Mouse (Mus musculus) hindbrain, postnatal 0 days (tissue): ENCODE data around the gene Gm1043. TPM values are rescaled to one million over a fixed set of nuclear protein-coding genes. Genes with fewer than 3 reads are reported as not detected.

Experiments used
- ATAC-seq: fragments of 200-750 bp; cut with Nextera tagmentation; 2 replicates; pipeline ENCODE4 v1.8.0; 2017; ENCODE audit warnings: mild to moderate bottlenecking, moderate TSS enrichment, moderate library complexity
- DNase-seq: peaks from one replicate; pipeline ENCODE4 v3.0.0-alpha.2; 2015; ENCODE audit warnings: low spot score
- H3K27ac ChIP-seq: fragments of 300-500 bp; sonication (generic); 2 replicates; pipeline ENCODE4 v1.5.1; 2014; ENCODE audit warnings: mild to moderate bottlenecking
- H3K27me3 ChIP-seq: fragments of 300-500 bp; sonication (generic); 2 replicates; pipeline ENCODE4 v1.6.1; 2014; ENCODE audit warnings: low read length, mixed read lengths; ENCODE audit not compliant: insufficient read depth
- H3K36me3 ChIP-seq: fragments of 300-500 bp; sonication (generic); 2 replicates; pipeline ENCODE4 v1.6.1; 2014; ENCODE audit warnings: low read length, mixed read lengths; ENCODE audit not compliant: insufficient read depth
- H3K4me1 ChIP-seq: fragments of 300-500 bp; sonication (generic); 2 replicates; pipeline ENCODE4 v1.6.1; 2014; ENCODE audit warnings: antibody characterized with exemption, low read length, mixed read lengths; ENCODE audit not compliant: insufficient read depth
- H3K4me2 ChIP-seq: fragments of 300-500 bp; sonication (generic); 2 replicates; pipeline ENCODE4 v1.6.1; 2014; ENCODE audit warnings: low read depth, mild to moderate bottlenecking, low read length, moderate library complexity, mixed read lengths
- H3K4me3 ChIP-seq: fragments of 300-500 bp; sonication (generic); 2 replicates; pipeline ENCODE4 v1.5.1; 2014; ENCODE audit warnings: low read length
- H3K9ac ChIP-seq: fragments of 300-500 bp; sonication (generic); replicated peaks from 2 replicates; pipeline ENCODE4 v1.6.1; 2014; ENCODE audit warnings: mild to moderate bottlenecking, low read length, moderate library complexity, mixed read lengths
- H3K9me3 ChIP-seq: fragments of 300-500 bp; sonication (generic); 2 replicates; pipeline ENCODE4 v1.6.1; 2016; ENCODE audit warnings: low read length, mixed read lengths
- CTCF ChIP-seq: IDR thresholded peaks from 2 replicates; pipeline ENCODE4 v1.5.1; 2016; ENCODE audit warnings: antibody characterized with exemption, control low read depth, low read depth
- WGBS: fragments of 180-500 bp; shearing (Covaris S2); extraction: QIAGEN DNeasy Blood & Tissue Kit; methylation state at CpG from one replicate; pipeline ENCODE4 v1.1.7; 2014; 5-methylcytosine and 5-hydroxymethylcytosine counted together
- polyA plus RNA-seq: library from polyadenylated mRNA; unstranded; fragments of >200 nt; fragmentation: Nextera tagmentation; extraction: Ambion mirVana; gene quantifications from 2 replicates; pipeline ENCODE4 v1.2.1, GENCODE M21; 2015
- total RNA-seq: library from RNA; depleted of rRNA; stranded (reverse); fragments of >200 nt; gene quantifications from 2 replicates; pipeline ENCODE4 v1.2.3, GENCODE M21; 2014

The Gm1043 gene
- total and polyA plus RNA-seq, 2 experiments from 2014 or later, result 1.7 to 20.0 TPM

GRCm38 (mm10) chr5:37241224-37241623 lies 156.1 kb downstream of the Gm1043 start:
- Histone ChIP-seq H3K27ac (peak overlapping the region; percentile 75), H3K36me3 (no peaks in the 10 kb centered on the region), H3K9me3 (no peaks in the 10 kb centered on the region), H3K9ac (peak overlapping the region; percentile 82), H3K4me2 (peak overlapping the region; percentile 66), H3K27me3 (no peaks in the 10 kb centered on the region), H3K4me3 (peak overlapping the region; percentile 76), H3K4me1 (no peaks in the 10 kb centered on the region; the same call in 1 of the 2 replicates)
- DNase-seq, result no peak
- TF ChIP-seq CTCF, result no peak
- ATAC-seq, result no peak
- 7% methylated on average over 9 of the region's 9 CpGs for WGBS

- DNase-seq (peak; percentile 93), ATAC-seq (peak; percentile 85)
- peak within 1 kb of the TSS; percentile 76 for H3K4me3 ChIP-seq
- H3K4me1 ChIP-seq, result no peaks in the 10 kb centered on the region; the same call in 1 of the 2 replicates
- peak within 1 kb of the TSS; percentile 66 for H3K4me2 ChIP-seq
- peak within 1 kb of the TSS; percentile 82 for H3K9ac ChIP-seq
- no peaks in the 10 kb centered on the region for H3K9me3 ChIP-seq
- no peak for TF ChIP-seq CTCF
- WGBS, result 2% methylated on average over 35 of the region's 56 CpGs
- H3K27ac ChIP-seq, result peak within 1 kb of the TSS; percentile 75
- H3K36me3 ChIP-seq, result no peaks in the 10 kb centered on the region
- no peaks in the 10 kb centered on the region for H3K27me3 ChIP-seq
These were observed 156.5 kb downstream of the Gm1043 start, which contains the start of gene Crmp1 for GRCm38 (mm10) chr5:37241651-37242151. TSS of gene Crmp1 (plus strand) at chr5:37241940.

- TF ChIP-seq CTCF, result no peak
- H3K4me1 ChIP-seq, result no peaks in the 10 kb centered on the region; the same call in 1 of the 2 replicates
- no peak for ATAC-seq
- DNase-seq, result peak; percentile 36
- H3K36me3 ChIP-seq, result no peaks in the 10 kb centered on the region
- no peaks in the 10 kb centered on the region for H3K9me3 ChIP-seq
- peak overlapping the region; percentile 76 for H3K4me3 ChIP-seq
- peak overlapping the region; percentile 93 for H3K27ac ChIP-seq
- H3K27me3 ChIP-seq, result no peaks in the 10 kb centered on the region
- WGBS, result 7% methylated on average over 40 of the region's 44 CpGs
- H3K9ac ChIP-seq, result peak overlapping the region; percentile 82
- H3K4me2 ChIP-seq, result peak overlapping the region; percentile 66
These were observed 157.4 kb downstream of the Gm1043 start for GRCm38 (mm10) chr5:37242360-37243168.

- H3K36me3 ChIP-seq, result no peaks in the 10 kb centered on the region
- no peaks in the 10 kb centered on the region for H3K9me3 ChIP-seq
- H3K4me1 ChIP-seq, result peaks cover 7% of the 10 kb centered on the region
- WGBS, result 1% methylated on average over 19 of the region's 19 CpGs
- TF ChIP-seq CTCF, result peak; percentile 25; the same call in 1 of the 2 replicates
- peak overlapping the region; percentile 93 for H3K27ac ChIP-seq
- peak overlapping the region; percentile 82 for H3K9ac ChIP-seq
- H3K4me3 ChIP-seq, result peak overlapping the region; percentile 76
- ATAC-seq (no peak), DNase-seq (peak; percentile 74)
- peak overlapping the region; percentile 66 for H3K4me2 ChIP-seq
- H3K27me3 ChIP-seq, result no peaks in the 10 kb centered on the region
These were observed 158.2 kb downstream of the Gm1043 start for GRCm38 (mm10) chr5:37243169-37243886.

GRCm38 (mm10) chr5:37244161-37244560 lies 159.0 kb downstream of the Gm1043 start:
- peak overlapping the region; percentile 66 for H3K4me2 ChIP-seq
- peaks cover 16% of the 10 kb centered on the region for H3K4me1 ChIP-seq
- no peaks in the 10 kb centered on the region for H3K36me3 ChIP-seq
- ATAC-seq, result peak; percentile 33
- peak; percentile 90 for DNase-seq
- peak overlapping the region; percentile 93 for H3K27ac ChIP-seq
- no peaks in the 10 kb centered on the region for H3K9me3 ChIP-seq
- no peaks in the 10 kb centered on the region for H3K27me3 ChIP-seq
- TF ChIP-seq CTCF, result no peak
- H3K4me3 ChIP-seq, result peak overlapping the region; percentile 76
- 2% methylated on average over 13 of the region's 13 CpGs for WGBS
- peak overlapping the region; percentile 82 for H3K9ac ChIP-seq

- H3K4me2 ChIP-seq, result peak overlapping the region; percentile 66
- DNase-seq (no peak), ATAC-seq (no peak)
- no peak for TF ChIP-seq CTCF
- H3K27me3 ChIP-seq, result no peaks in the 10 kb centered on the region
- peaks cover 17% of the 10 kb centered on the region for H3K4me1 ChIP-seq
- H3K27ac ChIP-seq, result peak overlapping the region; percentile 93
- H3K9me3 ChIP-seq, result no peaks in the 10 kb centered on the region
- WGBS, result 33% methylated on average over 9 of the region's 9 CpGs
- H3K36me3 ChIP-seq, result no peaks in the 10 kb centered on the region
- H3K9ac ChIP-seq, result peak overlapping the region; percentile 82
- H3K4me3 ChIP-seq, result peak overlapping the region; percentile 76
These were observed 159.6 kb downstream of the Gm1043 start for GRCm38 (mm10) chr5:37244666-37245242.
